Mouse (Mus musculus): ENCODE measurements around the gene Emg1. TPM values are rescaled to one million over a fixed set of nuclear protein-coding genes. Genes with fewer than 3 reads are reported as not detected.

The Emg1 gene
- 36.9 and 39.0 TPM in 2 replicates for polyA plus RNA-seq (2012; rRNA removed)

GRCm38 (mm10) chr6:124711824-124712782 is at the start of gene Emg1, which contains the start of gene Phb2:
Gene Emg1 (minus strand): TSS chr6:124712178.
Gene Phb2 (plus strand): TSS chr6:124712336.

GRCm38 (mm10) chr6:124755831-124756595 is 44.0 kb upstream of the Emg1 start, which contains the start of the genes Gm45234 and Atn1:
Gene Gm45234 (minus strand): TSS chr6:124756021.
Gene Atn1 (minus strand): TSS chr6:124756524.

GRCm38 (mm10) chr6:124740888-124741761 is 29.1 kb upstream of the Emg1 start, which contains the start of gene Grcc10:
Gene Grcc10 (minus strand): TSS chr6:124741374.

GRCm38 (mm10) chr6:124738511-124739023 is 26.6 kb upstream of the Emg1 start, which contains the start of gene Ptpn6:
Gene Ptpn6 (minus strand): TSS chr6:124738714.

GRCm38 (mm10) chr6:124662477-124663423 is 49.2 kb downstream of the Emg1 start, which contains the start of gene Lpcat3:
Gene Lpcat3 (plus strand): TSS chr6:124663027.

Other genes with a start within 250 kb of the Emg1 start
- 1.5 and 1.6 TPM in 2 replicates for gene Clstn3, start 247.4 kb downstream of the Emg1 start, polyA plus RNA-seq (2012; rRNA removed)
- gene C1rl, start 219.1 kb downstream of the Emg1 start, polyA plus RNA-seq (2012; rRNA removed), result 0.87 and 1.7 TPM in 2 replicates
- 16.3 and 21.3 TPM in 2 replicates for gene C1ra, start 199.8 kb downstream of the Emg1 start, polyA plus RNA-seq (2012; rRNA removed)
- gene C1s1, start 169.8 kb downstream of the Emg1 start, polyA plus RNA-seq (2012; rRNA removed), result 25.9 and 28.2 TPM in 2 replicates
- not detected in 2 replicates for gene C1rb, start 141.9 kb downstream of the Emg1 start, polyA plus RNA-seq (2012; rRNA removed)
- gene C1s2, start 76.1 kb downstream of the Emg1 start, polyA plus RNA-seq (2012; rRNA removed), result not detected in 2 replicates
- gene Lpcat3, start 49.2 kb downstream of the Emg1 start, polyA plus RNA-seq (2012; rRNA removed), result 102 and 141 TPM in 2 replicates
- 151 and 193 TPM in 2 replicates for gene Phb2, start 158 bp upstream of the Emg1 start, polyA plus RNA-seq (2012; rRNA removed)
- gene Ptpn6, start 26.5 kb upstream of the Emg1 start, polyA plus RNA-seq (2012; rRNA removed), result 22.8 and 27.5 TPM in 2 replicates
- 180 and 222 TPM in 2 replicates for gene Grcc10, start 29.2 kb upstream of the Emg1 start, polyA plus RNA-seq (2012; rRNA removed)
- not detected in 2 replicates for gene Gm45234, start 43.8 kb upstream of the Emg1 start, polyA plus RNA-seq (2012; rRNA removed)
- 52.2 and 59.6 TPM in 2 replicates for gene Atn1, start 44.3 kb upstream of the Emg1 start, polyA plus RNA-seq (2012; rRNA removed)
- gene Eno2, start 57.5 kb upstream of the Emg1 start, polyA plus RNA-seq (2012; rRNA removed), result 8.6 and 8.8 TPM in 2 replicates
- gene Lrrc23, start 67.5 kb upstream of the Emg1 start, polyA plus RNA-seq (2012; rRNA removed), result 0.40 and 0.79 TPM in 2 replicates
- 39.0 and 41.2 TPM in 2 replicates for gene Spsb2, start 96.5 kb upstream of the Emg1 start, polyA plus RNA-seq (2012; rRNA removed)
- 442 and 514 TPM in 2 replicates for gene Tpi1, start 102.1 kb upstream of the Emg1 start, polyA plus RNA-seq (2012; rRNA removed)
- gene Usp5, start 117.3 kb upstream of the Emg1 start, polyA plus RNA-seq (2012; rRNA removed), result 66.9 and 70.4 TPM in 2 replicates
- gene Cdca3, start 117.4 kb upstream of the Emg1 start, polyA plus RNA-seq (2012; rRNA removed), result 38.3 and 47.5 TPM in 2 replicates
- gene Gnb3, start 128.1 kb upstream of the Emg1 start, polyA plus RNA-seq (2012; rRNA removed), result 0.21 and 0.29 TPM in 2 replicates
- gene P3h3, start 145.6 kb upstream of the Emg1 start, polyA plus RNA-seq (2012; rRNA removed), result 25.9 and 26.2 TPM in 2 replicates
- gene Gpr162, start 151.8 kb upstream of the Emg1 start, polyA plus RNA-seq (2012; rRNA removed), result 2.3 and 2.7 TPM in 2 replicates
- gene Cd4, start 176.0 kb upstream of the Emg1 start, polyA plus RNA-seq (2012; rRNA removed), result 2.7 and 3.0 TPM in 2 replicates
- gene Lag3, start 199.5 kb upstream of the Emg1 start, polyA plus RNA-seq (2012; rRNA removed), result 2.7 and 4.0 TPM in 2 replicates
- 894 and 1,886 TPM in 2 replicates for gene Ptms, start 207.9 kb upstream of the Emg1 start, polyA plus RNA-seq (2012; rRNA removed)
- gene Mlf2, start 219.2 kb upstream of the Emg1 start, polyA plus RNA-seq (2012; rRNA removed), result 357 and 413 TPM in 2 replicates

Data from colon, adult 2 months (tissue).